Mouse (Mus musculus) myocyte (in vitro differentiated cells): ENCODE measurements around the gene Setd3.

Source experiments
- E2F4 ChIP-seq: IDR thresholded peaks from one replicate; pipeline ENCODE4 v1.6.1; 2011; ENCODE audit warnings: mild to moderate bottlenecking, control low read depth, moderate library complexity; ENCODE audit not compliant: insufficient read depth
- MAX ChIP-seq: IDR thresholded peaks from one replicate; pipeline ENCODE4 v1.6.1; 2011; ENCODE audit warnings: low read depth, mild to moderate bottlenecking, control low read depth
- MYOG ChIP-seq, 3 experiments: IDR thresholded peaks; one replicate each; pipeline ENCODE4 v1.6.1; 2011; ENCODE audit warnings: control low read depth in 2 of 3, low read depth in 2 of 3, mild to moderate bottlenecking in 2 of 3; ENCODE audit not compliant: insufficient read length in 2 of 3, control insufficient read depth in 1 of 3, insufficient read depth in 1 of 3
- POLR2A ChIP-seq: IDR thresholded peaks from one replicate; pipeline ENCODE4 v1.6.1; 2011; ENCODE audit warnings: low read depth, mild to moderate bottlenecking, control low read depth, moderate library complexity; ENCODE audit not compliant: insufficient read length
- TCF12 ChIP-seq: IDR thresholded peaks from one replicate; pipeline ENCODE4 v1.6.1; 2011; ENCODE audit warnings: mild to moderate bottlenecking, control low read depth; ENCODE audit not compliant: poor library complexity, insufficient read depth, severe bottlenecking

DNA sequence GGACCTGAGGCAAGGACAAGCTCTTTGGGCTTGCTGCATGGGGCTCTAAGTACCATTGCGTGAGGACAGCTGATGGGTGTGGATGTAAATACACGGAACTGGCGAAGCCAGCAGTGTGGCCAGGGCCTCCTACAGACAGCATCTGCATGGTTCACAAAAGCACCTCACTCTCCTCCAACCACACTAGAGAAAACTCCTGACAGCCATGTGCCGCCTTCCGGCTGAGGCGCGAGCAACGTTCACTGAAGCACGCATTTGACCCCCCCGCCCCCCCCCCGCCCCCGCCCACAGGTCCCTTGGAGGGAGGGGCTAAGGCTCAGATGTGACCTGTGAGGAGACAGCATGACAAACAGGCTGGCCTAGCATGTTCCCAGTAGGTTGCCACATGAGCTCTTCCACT lies 25.9 kb upstream of the Setd3 start:
- TF ChIP-seq E2F4 (no peak), MYOG (IDR thresholded peaks at IDR 0.05; ENCODE audit: control insufficient read depth in 1 of 3, insufficient read depth in 1 of 3, insufficient read length in 2 of 3, low read depth in 2 of 3) (no peak), POLR2A (no peak), MAX (no peak), TCF12 (no peak)
